Mouse (Mus musculus): ENCODE data around the gene Aimp1. TPM values are rescaled to one million over a fixed set of nuclear protein-coding genes. Genes with fewer than 3 reads are reported as not detected.

Aimp1 gene
- polyA plus RNA-seq, 1 experiment = 71.3 TPM

Other genes starting within 250 kb of the Aimp1 start
- gene Gimd1, start 54.5 kb downstream of the Aimp1 start, polyA plus RNA-seq (2012; rRNA removed) = not detected in 2 replicates
- gene Tbck, start 226 bp downstream of the Aimp1 start, polyA plus RNA-seq (2012; rRNA removed) = 3.7 and 5.9 TPM in 2 replicates